Mouse (Mus musculus) midbrain, embryonic 13.5 days (tissue): Measurements from ENCODE around the gene Pramel7. TPM values are rescaled to one million over a fixed set of nuclear protein-coding genes. Genes with fewer than 3 reads are reported as not detected.

Experiments
- ATAC-seq: fragments of 200-750 bp; cut with Nextera tagmentation; 2 replicates; pipeline ENCODE4 v1.8.0; 2017; ENCODE audit warnings: mild to moderate bottlenecking, moderate TSS enrichment, moderate library complexity
- H3K27ac ChIP-seq: fragments of 300-500 bp; sonication (generic); 2 replicates; pipeline ENCODE4 v1.5.1; 2015; ENCODE audit warnings: inconsistent platforms, mild to moderate bottlenecking, moderate library complexity
- H3K27me3 ChIP-seq: fragments of 300-500 bp; sonication (generic); 2 replicates; pipeline ENCODE4 v1.6.1; 2015; ENCODE audit warnings: mild to moderate bottlenecking, inconsistent platforms
- H3K36me3 ChIP-seq: fragments of 300-500 bp; sonication (generic); 2 replicates; pipeline ENCODE4 v1.6.1; 2015; ENCODE audit warnings: mild to moderate bottlenecking, inconsistent platforms
- H3K4me1 ChIP-seq: fragments of 300-500 bp; sonication (generic); replicated peaks from 2 replicates; pipeline ENCODE4 v1.6.1; 2015; ENCODE audit warnings: inconsistent platforms
- H3K4me2 ChIP-seq: fragments of 300-500 bp; sonication (generic); replicated peaks from 2 replicates; pipeline ENCODE4 v1.6.1; 2015; ENCODE audit warnings: moderate library complexity, mild to moderate bottlenecking, inconsistent platforms
- H3K4me3 ChIP-seq: fragments of 300-500 bp; sonication (generic); replicated peaks from 2 replicates; pipeline ENCODE4 v1.5.1; 2015; ENCODE audit warnings: mild to moderate bottlenecking, inconsistent platforms
- H3K9ac ChIP-seq: fragments of 300-500 bp; sonication (generic); replicated peaks from 2 replicates; pipeline ENCODE4 v1.6.1; 2015; ENCODE audit warnings: mild to moderate bottlenecking, inconsistent platforms
- H3K9me3 ChIP-seq: fragments of 300-500 bp; sonication (generic); 2 replicates; pipeline ENCODE4 v1.6.1; 2016; ENCODE audit warnings: mild to moderate bottlenecking, inconsistent platforms
- WGBS: fragments of 180-500 bp; shearing (Covaris S2); methylation state at CpG from one replicate; pipeline ENCODE4 v1.1.7; 2015; 5-methylcytosine and 5-hydroxymethylcytosine counted together
- polyA plus RNA-seq: library from polyadenylated mRNA; unstranded; fragments of >200 nt; fragmentation: Nextera tagmentation; extraction: Ambion mirVana; gene quantifications from 2 replicates; pipeline ENCODE4 v1.2.1, GENCODE M21; 2015

The Pramel7 gene
- polyA plus RNA-seq, 1 experiment from 2014 or later, result not detected

GRCm38 (mm10) chr2:87480207-87480606 is 16.7 kb downstream of the Pramel7 start:
- Histone ChIP-seq H3K9ac (no peak overlapping the region), H3K4me1 (no peaks in the 10 kb centered on the region), H3K27me3 (no peaks in the 10 kb centered on the region), H3K9me3 (no peaks in the 10 kb centered on the region), H3K4me2 (no peak overlapping the region), H3K4me3 (no peak overlapping the region), H3K27ac (no peak overlapping the region), H3K36me3 (no peaks in the 10 kb centered on the region)
- no peak for ATAC-seq

- no peak for ATAC-seq
- no peak overlapping the region for H3K4me3 ChIP-seq
- 93% methylated on average over 4 of the region's 4 CpGs for WGBS
- no peaks in the 10 kb centered on the region for H3K27me3 ChIP-seq
- no peak overlapping the region for H3K4me2 ChIP-seq
- no peak overlapping the region for H3K27ac ChIP-seq
- no peaks in the 10 kb centered on the region for H3K36me3 ChIP-seq
- H3K4me1 ChIP-seq, result no peaks in the 10 kb centered on the region
- H3K9ac ChIP-seq, result no peak overlapping the region
- H3K9me3 ChIP-seq, result no peaks in the 10 kb centered on the region
Observed at GRCm38 (mm10) chr2:87461769-87462168, 35.1 kb downstream of the Pramel7 start.

GRCm38 (mm10) chr2:87453662-87454061 is 43.2 kb downstream of the Pramel7 start, which contains the start of gene Olfr1126:
Gene Olfr1126 (plus strand): TSS chr2:87453962.
- Histone ChIP-seq H3K9me3 (no peaks in the 10 kb centered on the region), H3K4me2 (no peak within 1 kb of the TSS), H3K27ac (no peak within 1 kb of the TSS), H3K4me1 (no peaks in the 10 kb centered on the region), H3K27me3 (no peaks in the 10 kb centered on the region), H3K9ac (no peak within 1 kb of the TSS), H3K4me3 (no peak within 1 kb of the TSS), H3K36me3 (no peaks in the 10 kb centered on the region)
- ATAC-seq, result no peak

Other genes with a start within 250 kb of the Pramel7 start
- not detected in 2 replicates for gene Olfr1115, start 249.1 kb downstream of the Pramel7 start, polyA plus RNA-seq
- gene Olfr1116, start 229.6 kb downstream of the Pramel7 start, polyA plus RNA-seq, result not detected in 2 replicates
- not detected in 2 replicates for gene Olfr1118, start 189.5 kb downstream of the Pramel7 start, polyA plus RNA-seq
- not detected in 2 replicates for gene Olfr1120, start 142.3 kb downstream of the Pramel7 start, polyA plus RNA-seq
- not detected in 2 replicates for gene Olfr1121, start 127.2 kb downstream of the Pramel7 start, polyA plus RNA-seq
- not detected in 2 replicates for gene Olfr1122, start 111.2 kb downstream of the Pramel7 start, polyA plus RNA-seq
- not detected in 2 replicates for gene Olfr1123, start 80.5 kb downstream of the Pramel7 start, polyA plus RNA-seq
- gene Olfr1124, start 66.8 kb downstream of the Pramel7 start, polyA plus RNA-seq, result 0.07 TPM in 1 of 2 replicates, not detected in the other
- not detected in 2 replicates for gene Olfr1126, start 43.1 kb downstream of the Pramel7 start, polyA plus RNA-seq
- not detected in 2 replicates for gene Pramel6, start 9.5 kb upstream of the Pramel7 start, polyA plus RNA-seq
- gene Olfr153, start 34.7 kb upstream of the Pramel7 start, polyA plus RNA-seq, result not detected in 2 replicates
- not detected in 2 replicates for gene Olfr1128, start 48.4 kb upstream of the Pramel7 start, polyA plus RNA-seq
- not detected in 2 replicates for gene Olfr1129, start 76.8 kb upstream of the Pramel7 start, polyA plus RNA-seq
- not detected in 2 replicates for gene Olfr1130, start 109.1 kb upstream of the Pramel7 start, polyA plus RNA-seq
- not detected in 2 replicates for gene Olfr1131, start 130.0 kb upstream of the Pramel7 start, polyA plus RNA-seq
- not detected in 2 replicates for gene Olfr1132, start 140.4 kb upstream of the Pramel7 start, polyA plus RNA-seq
- not detected in 2 replicates for gene Olfr1133, start 150.3 kb upstream of the Pramel7 start, polyA plus RNA-seq
- gene Olfr1134, start 161.4 kb upstream of the Pramel7 start, polyA plus RNA-seq, result not detected in 2 replicates
- gene Olfr1135, start 176.6 kb upstream of the Pramel7 start, polyA plus RNA-seq, result not detected in 2 replicates
- not detected in 2 replicates for gene Olfr1136, start 196.9 kb upstream of the Pramel7 start, polyA plus RNA-seq
- not detected in 2 replicates for gene Olfr1137, start 216.1 kb upstream of the Pramel7 start, polyA plus RNA-seq
- gene Olfr1138, start 242.9 kb upstream of the Pramel7 start, polyA plus RNA-seq, result not detected in 2 replicates
- gene Olfr1140, start 246.7 kb upstream of the Pramel7 start, polyA plus RNA-seq, result not detected in 2 replicates